Mouse (Mus musculus) small intestine, adult 2 months (tissue): Measurements from ENCODE around the gene Wdr66.

Experiments
- CTCF ChIP-seq: fragments of 200-500 bp; IDR thresholded peaks from 2 replicates; pipeline ENCODE4 v1.5.1; 2012; ENCODE audit warnings: low read depth, mild to moderate bottlenecking, control low read depth, inconsistent platforms, low read length, moderate library complexity, mixed read lengths; ENCODE audit not compliant: insufficient replicate concordance, insufficient read length; ENCODE audit errors: extremely low read depth
- POLR2A ChIP-seq: fragments of 200-500 bp; IDR thresholded peaks from 2 replicates; pipeline ENCODE4 v1.6.1; 2012; ENCODE audit warnings: low read depth, mild to moderate bottlenecking, control low read depth, inconsistent platforms, low read length, moderate library complexity

- TF ChIP-seq CTCF: no peak
- TF ChIP-seq POLR2A: no peak
These were observed 104.0 kb downstream of the Wdr66 start for GRCm38 (mm10) chr5:123355918-123356317.
